ENCODE assay signal across 8 mouse cellular contexts in genomic region chr14:54429332-54430093, GRCm38 (mm10). TPM values are rescaled to one million over a fixed set of nuclear protein-coding genes. Genes with fewer than 3 reads are reported as not detected.
DNase-seq lines count a peak whose midpoint lies in the region; ATAC-seq and TF ChIP-seq lines count a peak whose summit lies in the region.
"Had no signal": no experiment of that assay in that cellular context is flagged by ENCODE, and none has a peak within 500 bp of the region (broad histone marks: within the 10 kb centered on the region; RNA-seq: fewer than 3 reads in every experiment).

No protein-coding gene starts in this region.

- peaks cover 32% of the 10 kb centered on the region; the same call in 1 of the 2 replicates for H3K4me1 ChIP-seq in lung, postnatal 0 days (ENCODE audit: insufficient read depth, low read depth, low read length)
- H3K4me1 ChIP-seq in forebrain, embryonic 14.5 days (ENCODE audit: control insufficient read depth, insufficient read depth, low read length): peaks cover 31% of the 10 kb centered on the region
- H3K4me1 ChIP-seq in limb, embryonic 13.5 days: peaks cover 52% of the 10 kb centered on the region
- H3K4me1 ChIP-seq in neural tube, embryonic 15.5 days: peaks cover 77% of the 10 kb centered on the region

- H3K4me2 ChIP-seq in lung, postnatal 0 days (replicated peaks; ENCODE audit: low read depth, low read length): 0 out of 2 replicates have a peak overlapping the region, but pooled peaks have one; percentile 5
- peak overlapping the region; percentile 69 for H3K4me2 ChIP-seq in forebrain, embryonic 14.5 days (ENCODE audit: low read length)
- peak overlapping the region; percentile 96 for H3K4me2 ChIP-seq in limb, embryonic 13.5 days (replicated peaks)
- peak overlapping the region; percentile 75; the same call in 1 of the 2 replicates for H3K4me2 ChIP-seq in neural tube, embryonic 15.5 days

- no peak for ATAC-seq in lung, postnatal 0 days
- ATAC-seq in forebrain, embryonic 14.5 days: no peak
- no peak for ATAC-seq in limb, embryonic 13.5 days (ENCODE audit: low FRiP score, low read depth)
- ATAC-seq in neural tube, embryonic 15.5 days (ENCODE audit: low FRiP score): no peak

- no peak for TF ChIP-seq EP300 in lung, postnatal 0 days (IDR thresholded peaks at IDR 0.05)

- DNase-seq in lung, postnatal 0 days (ENCODE audit: low spot score): no peak
- no peak for DNase-seq in lung, adult 18-20 months
- peak; percentile 49 for DNase-seq in forebrain, embryonic 14.5 days (ENCODE audit: low spot score)
- no peak for DNase-seq in left cerebral cortex, postnatal 4 days
- DNase-seq in cerebellum, postnatal 14 days: no peak
- DNase-seq: right cerebral cortex, postnatal 25 days had no signal

- H3K9me3 ChIP-seq in lung, postnatal 0 days (ENCODE audit: low read length): no peaks in the 10 kb centered on the region
- no peaks in the 10 kb centered on the region for H3K9me3 ChIP-seq in forebrain, embryonic 14.5 days (replicated peaks; ENCODE audit: control insufficient read depth, low read length)
- no peaks in the 10 kb centered on the region for H3K9me3 ChIP-seq in limb, embryonic 13.5 days
- H3K9me3 ChIP-seq in neural tube, embryonic 15.5 days (replicated peaks): no peaks in the 10 kb centered on the region

- no peak overlapping the region; the same call in 1 of the 2 replicates for H3K9ac ChIP-seq in lung, postnatal 0 days (replicated peaks; ENCODE audit: low read depth)
- no peak overlapping the region for H3K9ac ChIP-seq in forebrain, embryonic 14.5 days (ENCODE audit: low read length)
- H3K9ac ChIP-seq in limb, embryonic 13.5 days: peak overlapping the region; percentile 99
- no peak overlapping the region for H3K9ac ChIP-seq in neural tube, embryonic 15.5 days (replicated peaks)

- no peak overlapping the region for H3K4me3 ChIP-seq in lung, postnatal 0 days (ENCODE audit: low read depth, low read length)
- H3K4me3 ChIP-seq in forebrain, embryonic 14.5 days (ENCODE audit: low read depth, low read length): peak overlapping the region; percentile 68; the same call in 1 of the 2 replicates
- H3K4me3 ChIP-seq in limb, embryonic 13.5 days: peak overlapping the region; percentile 95
- no peak overlapping the region for H3K4me3 ChIP-seq in neural tube, embryonic 15.5 days (replicated peaks)

- intact Hi-C loops in left cerebral cortex, postnatal 4 days (cut with DNase I): no loop called here

- WGBS in lung, postnatal 0 days: 44% methylated on average over 7 of the region's 7 CpGs
- 59% methylated on average over 7 of the region's 7 CpGs for WGBS in forebrain, embryonic 14.5 days
- WGBS in limb, embryonic 13.5 days: 56% methylated on average over 7 of the region's 7 CpGs
- WGBS in neural tube, embryonic 15.5 days: 55% methylated on average over 7 of the region's 7 CpGs

- TF ChIP-seq CTCF in lung, postnatal 0 days (IDR thresholded peaks at IDR 0.05): no peak

- no peaks in the 10 kb centered on the region for H3K27me3 ChIP-seq in lung, postnatal 0 days (replicated peaks; ENCODE audit: insufficient read depth, low read length)
- no peaks in the 10 kb centered on the region for H3K27me3 ChIP-seq in forebrain, embryonic 14.5 days (replicated peaks; ENCODE audit: control insufficient read depth, insufficient read depth, low read length)
- H3K27me3 ChIP-seq in limb, embryonic 13.5 days: no peaks in the 10 kb centered on the region
- peaks cover 14% of the 10 kb centered on the region; the same call in 1 of the 2 replicates for H3K27me3 ChIP-seq in neural tube, embryonic 15.5 days (replicated peaks)

- no peaks in the 10 kb centered on the region for H3K36me3 ChIP-seq in lung, postnatal 0 days (ENCODE audit: insufficient read depth, low read length)
- H3K36me3 ChIP-seq in forebrain, embryonic 14.5 days (ENCODE audit: control insufficient read depth, insufficient read depth, low read length): peaks cover 15% of the 10 kb centered on the region
- peaks cover 12% of the 10 kb centered on the region for H3K36me3 ChIP-seq in limb, embryonic 13.5 days
- H3K36me3 ChIP-seq in neural tube, embryonic 15.5 days: peaks cover 13% of the 10 kb centered on the region; the same call in 1 of the 2 replicates

- peak overlapping the region; percentile 3; the same call in 1 of the 2 replicates for H3K27ac ChIP-seq in lung, postnatal 0 days (ENCODE audit: low read length)
- peak overlapping the region; percentile 95 for H3K27ac ChIP-seq in forebrain, embryonic 14.5 days (ENCODE audit: low read depth, low read length)
- peak overlapping the region; percentile 98; the same call in 1 of the 2 replicates for H3K27ac ChIP-seq in limb, embryonic 13.5 days
- H3K27ac ChIP-seq in neural tube, embryonic 15.5 days (replicated peaks): peak overlapping the region; percentile 86

RNA-seq across cellular contexts. Expression of gene Mmp14, which starts 1.9 kb away (rescaled TPM):
- 150 and 155 TPM in 2 replicates for polyA plus RNA-seq in lung, postnatal 0 days (2015; fragmentation: Nextera tagmentation; extraction: Ambion mirVana)
- polyA plus RNA-seq in forebrain, embryonic 14.5 days (2014; fragmentation: Nextera tagmentation; extraction: Ambion mirVana): 48.2 and 51.5 TPM in 2 replicates
- polyA plus RNA-seq in limb, embryonic 13.5 days (2015; fragmentation: Nextera tagmentation; extraction: Ambion mirVana): 198 and 204 TPM in 2 replicates
- polyA plus RNA-seq in neural tube, embryonic 15.5 days (2015; fragmentation: Nextera tagmentation; extraction: Ambion mirVana): 40.7 and 60.5 TPM in 2 replicates
- 10 to 100 TPM; 44.0 to 47.9 TPM for total RNA-seq in left cerebral cortex, postnatal 4 days (2021)

RNA-seq across cellular contexts. Expression of gene Mrpl52, which starts 2.8 kb away (rescaled TPM):
- 251 and 266 TPM in 2 replicates for polyA plus RNA-seq in lung, postnatal 0 days (2015; fragmentation: Nextera tagmentation; extraction: Ambion mirVana)
- 274 and 289 TPM in 2 replicates for polyA plus RNA-seq in forebrain, embryonic 14.5 days (2014; fragmentation: Nextera tagmentation; extraction: Ambion mirVana)
- 224 and 233 TPM in 2 replicates for polyA plus RNA-seq in limb, embryonic 13.5 days (2015; fragmentation: Nextera tagmentation; extraction: Ambion mirVana)
- polyA plus RNA-seq in neural tube, embryonic 15.5 days (2015; fragmentation: Nextera tagmentation; extraction: Ambion mirVana): 236 and 303 TPM in 2 replicates
- 100 to 1,000 TPM; 147 to 150 TPM for total RNA-seq in left cerebral cortex, postnatal 4 days (2021)

RNA-seq across cellular contexts. Expression of gene Slc7a7, which starts 11.9 kb away (rescaled TPM):
- 20.7 and 24.3 TPM in 2 replicates for polyA plus RNA-seq in lung, postnatal 0 days (2015; fragmentation: Nextera tagmentation; extraction: Ambion mirVana)
- polyA plus RNA-seq in forebrain, embryonic 14.5 days (2014; fragmentation: Nextera tagmentation; extraction: Ambion mirVana): 4.3 and 5.1 TPM in 2 replicates
- polyA plus RNA-seq in limb, embryonic 13.5 days (2015; fragmentation: Nextera tagmentation; extraction: Ambion mirVana): 5.1 and 6.1 TPM in 2 replicates
- polyA plus RNA-seq in neural tube, embryonic 15.5 days (2015; fragmentation: Nextera tagmentation; extraction: Ambion mirVana): 6.2 and 7.9 TPM in 2 replicates
- total RNA-seq in left cerebral cortex, postnatal 4 days (2021): 1 to 10 TPM; 2.2 to 3.7 TPM

RNA-seq across cellular contexts. Expression of gene Lrp10, which starts 34.4 kb away (rescaled TPM):
- polyA plus RNA-seq in lung, postnatal 0 days (2015; fragmentation: Nextera tagmentation; extraction: Ambion mirVana): 92.5 and 96.5 TPM in 2 replicates
- 19.2 and 21.0 TPM in 2 replicates for polyA plus RNA-seq in forebrain, embryonic 14.5 days (2014; fragmentation: Nextera tagmentation; extraction: Ambion mirVana)
- 31.0 and 34.4 TPM in 2 replicates for polyA plus RNA-seq in limb, embryonic 13.5 days (2015; fragmentation: Nextera tagmentation; extraction: Ambion mirVana)
- 31.8 and 33.7 TPM in 2 replicates for polyA plus RNA-seq in neural tube, embryonic 15.5 days (2015; fragmentation: Nextera tagmentation; extraction: Ambion mirVana)
- 10 to 100 TPM; 39.6 to 39.8 TPM for total RNA-seq in left cerebral cortex, postnatal 4 days (2021)

RNA-seq across cellular contexts. Expression of gene Rem2, which starts 46.4 kb away (rescaled TPM):
- 11.9 and 16.0 TPM in 2 replicates for polyA plus RNA-seq in lung, postnatal 0 days (2015; fragmentation: Nextera tagmentation; extraction: Ambion mirVana)
- 19.6 and 26.4 TPM in 2 replicates for polyA plus RNA-seq in forebrain, embryonic 14.5 days (2014; fragmentation: Nextera tagmentation; extraction: Ambion mirVana)
- polyA plus RNA-seq in limb, embryonic 13.5 days (2015; fragmentation: Nextera tagmentation; extraction: Ambion mirVana): 2.8 and 3.2 TPM in 2 replicates
- polyA plus RNA-seq in neural tube, embryonic 15.5 days (2015; fragmentation: Nextera tagmentation; extraction: Ambion mirVana): 32.3 and 44.0 TPM in 2 replicates
- 10 to 100 TPM; 15.0 to 17.2 TPM for total RNA-seq in left cerebral cortex, postnatal 4 days (2021)

Comparison
In these comparisons a context has a peak if more than half of its experiments do, and no peak if none do; other contexts are left out.
1. H3K27ac ChIP-seq: peak in every context shown above with its lines; median percentile 98 in limb, embryonic 13.5 days; 95 in forebrain, embryonic 14.5 days; 86 in neural tube, embryonic 15.5 days; 3 in lung, postnatal 0 days.
2. H3K4me2 ChIP-seq: peak in every context shown above with its lines; median percentile 96 in limb, embryonic 13.5 days; 75 in neural tube, embryonic 15.5 days; 69 in forebrain, embryonic 14.5 days; 5 in lung, postnatal 0 days.
3. H3K4me3 ChIP-seq: peak in forebrain, embryonic 14.5 days (single experiment) and limb, embryonic 13.5 days (single experiment); none in lung, postnatal 0 days (single experiment) and neural tube, embryonic 15.5 days (single experiment).